Comparison of ENCODE assay signal across 18 mouse cellular contexts in genomic region chr7:16033580-16034461, GRCm38 (mm10). TPM values are rescaled to one million over a fixed set of nuclear protein-coding genes. Genes with fewer than 3 reads are reported as not detected.
DNase-seq lines count a peak whose midpoint lies in the region; ATAC-seq and TF ChIP-seq lines count a peak whose summit lies in the region.
"Had no signal": no experiment of that assay in that cellular context is flagged by ENCODE, and none has a peak within 500 bp of the region (broad histone marks: within the 10 kb centered on the region; RNA-seq: fewer than 3 reads in every experiment).

No protein-coding gene starts in this region.

- peaks cover 24% of the 10 kb centered on the region for H3K4me1 ChIP-seq in heart, embryonic 16.5 days (ENCODE audit: control insufficient read depth, insufficient read depth, low read length)
- H3K4me1 ChIP-seq in thymus, adult 2 months (replicated peaks; ENCODE audit: control insufficient read depth, insufficient read depth, low read length): peaks cover 10% of the 10 kb centered on the region
- H3K4me1 ChIP-seq in kidney, embryonic 16.5 days (ENCODE audit: insufficient read depth, low read length): peaks cover 18% of the 10 kb centered on the region
- H3K4me1 ChIP-seq: forebrain, embryonic 13.5 days had no signal

- TF ChIP-seq CTCF in thymus, adult 2 months (IDR thresholded peaks at IDR 0.05; ENCODE audit: borderline replicate concordance, control insufficient read depth, extremely low read depth, insufficient read depth, low read length, poor library complexity): no peak

- 0 out of 2 replicates have a peak overlapping the region, but pooled peaks have one; percentile 7 for H3K27ac ChIP-seq in heart, embryonic 16.5 days (ENCODE audit: low read length)
- H3K27ac ChIP-seq in thymus, adult 2 months (ENCODE audit: control insufficient read depth, insufficient read depth, low read length): peak overlapping the region; percentile 26; the same call in 1 of the 2 replicates
- peak overlapping the region; percentile 58; the same call in 1 of the 2 replicates for H3K27ac ChIP-seq in kidney, embryonic 16.5 days (ENCODE audit: low read length)
- H3K27ac ChIP-seq: forebrain, embryonic 13.5 days had no signal

- no peak overlapping the region for H3K9ac ChIP-seq in heart, embryonic 16.5 days (ENCODE audit: low read length)
- H3K9ac ChIP-seq in kidney, embryonic 16.5 days (replicated peaks; ENCODE audit: low read length): no peak overlapping the region
- H3K9ac ChIP-seq: forebrain, embryonic 13.5 days; lung, embryonic 14.5 days had no signal

- 85% methylated on average over 8 of the region's 8 CpGs for WGBS in heart, embryonic 16.5 days
- WGBS in thymus, adult 2 months: 93% methylated on average over 8 of the region's 8 CpGs
- WGBS in kidney, embryonic 16.5 days: 74% methylated on average over 8 of the region's 8 CpGs

- no peaks in the 10 kb centered on the region for H3K9me3 ChIP-seq in heart, embryonic 16.5 days (replicated peaks; ENCODE audit: control insufficient read depth, low read length)
- H3K9me3 ChIP-seq in kidney, embryonic 16.5 days (ENCODE audit: low read length): no peaks in the 10 kb centered on the region
- H3K9me3 ChIP-seq: forebrain, embryonic 13.5 days had no signal

- H3K27me3 ChIP-seq in heart, embryonic 16.5 days (ENCODE audit: control insufficient read depth, insufficient read depth, low read length): no peaks in the 10 kb centered on the region
- H3K27me3 ChIP-seq in thymus, adult 2 months (ENCODE audit: control insufficient read depth, insufficient read depth, low read length): no peaks in the 10 kb centered on the region
- H3K27me3 ChIP-seq in kidney, embryonic 16.5 days (ENCODE audit: insufficient read depth, low read length): no peaks in the 10 kb centered on the region
- H3K27me3 ChIP-seq: forebrain, embryonic 13.5 days had no signal

- no peak for DNase-seq in heart, postnatal 25 days (ENCODE audit: low spot score)
- no peak for DNase-seq in thymus, adult 2 months
- DNase-seq in thymus, postnatal 4 days: no peak
- no peak for DNase-seq in cerebellum, adult 18-20 months
- DNase-seq: cerebellum, adult 9-11 months; heart, adult 18-20 months; heart, postnatal 36 days; left cerebral cortex, postnatal 4 days; lung, embryonic 14.5 days; retina, postnatal 1 day; thymus, adult 18-20 months had no signal

- 0 out of 2 replicates have a peak, but pooled peaks have one; percentile 28 for ATAC-seq in heart, embryonic 16.5 days (replicated peaks; ENCODE audit: extremely low read depth, insufficient read depth, low FRiP score)
- peak; percentile 85 for ATAC-seq in kidney, embryonic 16.5 days (ENCODE audit: low FRiP score, low TSS enrichment)
- no peak for ATAC-seq in frontal cortex, adult (ENCODE audit: low TSS enrichment)
- ATAC-seq: forebrain, embryonic 13.5 days; hindbrain, embryonic 16.5 days; midbrain, embryonic 16.5 days had no signal

- no peak overlapping the region for H3K4me3 ChIP-seq in heart, embryonic 16.5 days (ENCODE audit: low read length)
- no peak overlapping the region for H3K4me3 ChIP-seq in thymus, adult 2 months (ENCODE audit: control insufficient read depth, insufficient read depth, low read length)
- H3K4me3 ChIP-seq in kidney, embryonic 16.5 days (ENCODE audit: low read length): no peak overlapping the region
- H3K4me3 ChIP-seq: forebrain, embryonic 13.5 days had no signal

- H3K36me3 ChIP-seq in heart, embryonic 16.5 days (ENCODE audit: control insufficient read depth, insufficient read depth): no peaks in the 10 kb centered on the region
- H3K36me3 ChIP-seq in thymus, adult 2 months (ENCODE audit: control insufficient read depth, insufficient read depth, low read length): no peaks in the 10 kb centered on the region
- H3K36me3 ChIP-seq in kidney, embryonic 16.5 days (ENCODE audit: insufficient read depth, low read length): peaks cover 11% of the 10 kb centered on the region

- intact Hi-C loops in heart, postnatal 25 days (cut with DNase I): no loop called here

- no peak overlapping the region for H3K4me2 ChIP-seq in heart, embryonic 16.5 days (ENCODE audit: low read depth, low read length)
- no peak overlapping the region for H3K4me2 ChIP-seq in kidney, embryonic 16.5 days (replicated peaks; ENCODE audit: low read depth, low read length)
- H3K4me2 ChIP-seq: forebrain, embryonic 13.5 days; liver, embryonic 11.5 days; lung, embryonic 14.5 days had no signal

- no peak for TF ChIP-seq POLR2A in thymus, adult 2 months (IDR thresholded peaks at IDR 0.05; ENCODE audit: control insufficient read depth, extremely low read depth, insufficient read depth, low read length, poor library complexity)

RNA-seq across cellular contexts. Expression of gene Bicra, which starts 13.9 kb away (rescaled TPM):
- 4.7 and 4.8 TPM in 2 replicates for polyA plus RNA-seq in heart, embryonic 16.5 days (2015; fragmentation: Nextera tagmentation; extraction: Ambion mirVana)
- 1 to 10 TPM; 7.1 to 8.3 TPM for total RNA-seq in heart, postnatal 25 days (2021)
- polyA plus RNA-seq in thymus, adult 2 months (2012; rRNA removed): 57.0 and 78.5 TPM in 2 replicates
- polyA plus RNA-seq in kidney, embryonic 16.5 days (2015; fragmentation: Nextera tagmentation; extraction: Ambion mirVana): 7.1 and 7.5 TPM in 2 replicates

RNA-seq across cellular contexts. Expression of gene Zfp541, which starts 27.8 kb away (rescaled TPM):
- 0.05 TPM in 1 of 2 replicates, not detected in the other for polyA plus RNA-seq in heart, embryonic 16.5 days (2015; fragmentation: Nextera tagmentation; extraction: Ambion mirVana)
- not detected for total RNA-seq in heart, postnatal 25 days (2021)
- 0.04 and 0.11 TPM in 2 replicates for polyA plus RNA-seq in thymus, adult 2 months (2012; rRNA removed)
- 0.04 and 0.09 TPM in 2 replicates for polyA plus RNA-seq in kidney, embryonic 16.5 days (2015; fragmentation: Nextera tagmentation; extraction: Ambion mirVana)
- total RNA-seq: heart, adult 18-20 months; heart, postnatal 36 days had no signal
- polyA plus RNA-seq: forebrain, embryonic 13.5 days; liver, embryonic 11.5 days; lung, embryonic 14.5 days had no signal

Comparison
In these comparisons a context has a peak if more than half of its experiments do, and no peak if none do; other contexts are left out.
1. H3K27ac ChIP-seq: peak in every context shown above with its lines; median percentile 58 in kidney, embryonic 16.5 days; 26 in thymus, adult 2 months; 7 in heart, embryonic 16.5 days.